Mouse (Mus musculus): ENCODE results near the gene Rsrc1.

The Rsrc1 gene

GRCm38 (mm10) chr3:67367481-67367880 lies 386.3 kb downstream of the Rsrc1 start:
- no peak for DNase-seq (ENCODE audit: extremely low read depth, low read depth, low spot score)

GRCm38 (mm10) chr3:67369407-67370079 lies 388.4 kb downstream of the Rsrc1 start:
- no peak for DNase-seq (ENCODE audit: extremely low read depth, low read depth, low spot score)

- DNase-seq (ENCODE audit: extremely low read depth, low read depth, low spot score): no peak
Observed at GRCm38 (mm10) chr3:67372194-67372593, 391.0 kb downstream of the Rsrc1 start.

- no peak for DNase-seq (ENCODE audit: extremely low read depth, low read depth, low spot score)
Observed at GRCm38 (mm10) chr3:67372781-67373180, 391.6 kb downstream of the Rsrc1 start.

- no peak for DNase-seq (ENCODE audit: extremely low read depth, low read depth, low spot score)
Observed at GRCm38 (mm10) chr3:67373872-67374271, 392.7 kb downstream of the Rsrc1 start, which contains the start of gene Mlf1. Gene Mlf1 (plus strand): TSS chr3:67374097.

GRCm38 (mm10) chr3:67374360-67374778 lies 393.2 kb downstream of the Rsrc1 start:
- no peak for DNase-seq (ENCODE audit: extremely low read depth, low read depth, low spot score)

- no peak for DNase-seq (ENCODE audit: extremely low read depth, low read depth, low spot score)
Observed at GRCm38 (mm10) chr3:67375063-67375462, 393.9 kb downstream of the Rsrc1 start, which contains the start of gene Gm17402. Gene Gm17402 (minus strand): TSS chr3:67375163.

- no peak for DNase-seq (ENCODE audit: extremely low read depth, low read depth, low spot score)
Observed at GRCm38 (mm10) chr3:67378215-67378614, 397.0 kb downstream of the Rsrc1 start.
